Mouse (Mus musculus) limb, embryonic 10.5 days (tissue): Measurements from ENCODE around the gene Tmem132a. TPM values are rescaled to one million over a fixed set of nuclear protein-coding genes. Genes with fewer than 3 reads are reported as not detected.

Source experiments
- DNase-seq: peaks from one replicate; pipeline ENCODE4 v3.0.0-alpha.2; 2017; ENCODE audit warnings: low spot score
- H3K27ac ChIP-seq: fragments of 300-500 bp; sonication (generic); 2 replicates; pipeline ENCODE4 v1.5.1; 2016; ENCODE audit warnings: mild to moderate bottlenecking
- H3K27me3 ChIP-seq: fragments of 300-500 bp; sonication (generic); 2 replicates; pipeline ENCODE4 v1.6.1; 2016; ENCODE audit warnings: low read depth, mild to moderate bottlenecking; ENCODE audit not compliant: poor library complexity, severe bottlenecking
- H3K36me3 ChIP-seq: fragments of 300-500 bp; sonication (generic); 2 replicates; pipeline ENCODE4 v1.6.1; 2016; ENCODE audit warnings: mild to moderate bottlenecking, moderate library complexity
- H3K4me1 ChIP-seq: fragments of 300-500 bp; sonication (generic); 2 replicates; pipeline ENCODE4 v1.6.1; 2016
- H3K4me3 ChIP-seq: fragments of 300-500 bp; sonication (generic); 2 replicates; pipeline ENCODE4 v1.5.1; 2016; ENCODE audit warnings: mild to moderate bottlenecking, moderate library complexity
- H3K9me3 ChIP-seq: fragments of 300-500 bp; sonication (generic); replicated peaks from 2 replicates; pipeline ENCODE4 v1.6.1; 2016; ENCODE audit warnings: mild to moderate bottlenecking
- WGBS: fragments of 180-500 bp; shearing (Covaris S2); methylation state at CpG from one replicate; pipeline ENCODE4 v1.1.7; 2016; 5-methylcytosine and 5-hydroxymethylcytosine counted together
- polyA plus RNA-seq: library from polyadenylated mRNA; unstranded; fragments of >200 nt; fragmentation: Nextera tagmentation; extraction: Ambion mirVana; gene quantifications from 2 replicates; pipeline ENCODE4 v1.2.1, GENCODE M21; 2016

Tmem132a gene
- polyA plus RNA-seq, 1 experiment from 2014 or later = 160 TPM

GRCm38 (mm10) chr19:10841721-10842626 lies 27.8 kb downstream of the Tmem132a start:
- Histone ChIP-seq H3K27me3 (0 out of 2 replicates have a peak, but pooled peaks cover 9% of the 10 kb centered on the region), H3K36me3 (no peaks in the 10 kb centered on the region), H3K9me3 (no peaks in the 10 kb centered on the region), H3K27ac (no peak overlapping the region; the same call in 1 of the 2 replicates), H3K4me1 (peaks cover 6% of the 10 kb centered on the region), H3K4me3 (no peak overlapping the region; the same call in 1 of the 2 replicates)
- no peak for DNase-seq
- WGBS = 51% methylated on average over 16 of the region's 16 CpGs

DNA sequence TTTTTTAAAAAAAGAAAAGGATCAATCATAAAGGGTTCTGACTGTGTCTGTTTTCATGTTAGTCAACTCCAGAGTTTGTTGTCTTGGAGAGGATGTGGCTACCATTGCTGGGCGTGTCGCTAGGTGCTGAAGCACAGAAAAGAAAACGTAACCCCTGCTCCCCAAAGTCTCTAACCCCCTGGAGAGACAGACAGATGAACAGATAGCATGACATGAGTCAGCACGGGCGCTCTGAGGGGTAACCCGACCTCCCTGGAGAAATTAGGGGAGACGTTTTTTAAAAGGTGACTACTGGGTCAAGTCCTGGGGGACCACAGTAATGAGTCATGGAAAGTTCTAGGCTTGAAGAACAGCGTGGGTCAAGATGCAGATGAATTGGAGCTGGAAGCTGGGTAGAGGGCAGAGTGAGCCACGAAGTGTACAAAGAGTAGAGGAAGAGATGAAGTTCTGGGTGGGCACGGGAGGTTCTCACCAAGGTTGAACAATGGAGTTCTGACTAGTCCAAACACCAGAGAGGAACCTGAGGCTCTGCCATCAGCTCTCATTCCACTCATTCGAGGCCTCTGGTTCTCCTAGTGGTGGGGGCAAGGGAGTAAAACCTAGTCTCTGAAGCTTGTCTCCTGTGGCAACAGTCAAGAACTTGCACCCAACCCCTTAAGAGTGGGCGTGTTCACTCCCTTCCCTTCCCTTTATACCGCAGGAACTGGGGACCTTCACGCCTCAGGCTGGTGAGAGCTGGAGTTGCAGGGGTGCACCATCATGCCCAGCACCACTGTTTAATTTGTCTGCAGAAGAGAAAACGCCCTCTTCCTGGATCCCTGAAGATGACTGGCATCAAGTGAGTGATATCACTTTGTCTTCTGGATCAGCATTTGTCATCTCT lies 30.5 kb downstream of the Tmem132a start, which contains the start of gene Slc15a3:
TSS of gene Slc15a3 (plus strand) at position 718 of the 883 bp plus-strand sequence.
- Histone ChIP-seq H3K36me3 (no peaks in the 10 kb centered on the region), H3K27ac (no peak within 1 kb of the TSS), H3K9me3 (no peaks in the 10 kb centered on the region), H3K27me3 (0 out of 2 replicates have a peak, but pooled peaks cover 9% of the 10 kb centered on the region), H3K4me3 (no peak within 1 kb of the TSS), H3K4me1 (peaks cover 6% of the 10 kb centered on the region)
- DNase-seq = no peak
- WGBS = 80% methylated on average over 15 of the region's 15 CpGs

GRCm38 (mm10) chr19:10835671-10836070 lies 34.1 kb downstream of the Tmem132a start:
- H3K4me1 ChIP-seq = no peaks in the 10 kb centered on the region
- no peaks in the 10 kb centered on the region for H3K27me3 ChIP-seq
- no peak overlapping the region for H3K4me3 ChIP-seq
- no peaks in the 10 kb centered on the region for H3K36me3 ChIP-seq
- no peak for DNase-seq
- no peak overlapping the region for H3K27ac ChIP-seq
- 69% methylated on average over 3 of the region's 3 CpGs for WGBS
- no peaks in the 10 kb centered on the region for H3K9me3 ChIP-seq

- H3K4me1 ChIP-seq = no peaks in the 10 kb centered on the region
Observed at GRCm38 (mm10) chr19:10833611-10834010, 36.1 kb downstream of the Tmem132a start.

GRCm38 (mm10) chr19:10832030-10832429 lies 37.7 kb downstream of the Tmem132a start:
- 80% methylated on average over 3 of the region's 3 CpGs for WGBS
- Histone ChIP-seq H3K4me1 (no peaks in the 10 kb centered on the region), H3K9me3 (no peaks in the 10 kb centered on the region), H3K27ac (no peak overlapping the region), H3K27me3 (no peaks in the 10 kb centered on the region), H3K4me3 (no peak overlapping the region), H3K36me3 (no peaks in the 10 kb centered on the region)
- no peak for DNase-seq

More at GRCm38 (mm10) chr19:10833611-10834010, 36.1 kb downstream of the Tmem132a start:
- 79% methylated on average over 3 of the region's 3 CpGs for WGBS
- no peaks in the 10 kb centered on the region for H3K27me3 ChIP-seq
- no peaks in the 10 kb centered on the region for H3K9me3 ChIP-seq
- H3K36me3 ChIP-seq = no peaks in the 10 kb centered on the region
- no peak overlapping the region for H3K4me3 ChIP-seq
- no peak overlapping the region for H3K27ac ChIP-seq
- DNase-seq = no peak

DNA sequence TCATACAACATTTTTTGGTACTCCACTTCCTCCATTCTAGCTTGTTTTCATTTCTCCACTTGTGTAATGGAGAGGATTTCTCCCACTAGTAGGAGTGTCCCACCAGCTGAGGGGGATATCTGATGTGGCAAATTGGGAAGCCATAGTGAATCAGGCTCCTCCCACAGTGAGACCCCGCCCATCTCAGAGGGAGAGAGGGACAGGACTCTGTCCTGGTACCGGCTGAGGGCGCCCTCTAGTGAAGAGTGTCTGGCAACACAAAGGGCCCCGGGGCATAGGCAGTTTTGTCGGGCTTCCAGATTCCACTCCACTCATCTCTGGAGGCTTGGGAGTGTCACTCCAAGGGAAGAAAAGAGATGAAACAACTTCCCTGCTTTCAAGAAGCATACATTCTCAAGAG lies 38.3 kb downstream of the Tmem132a start:
- no peaks in the 10 kb centered on the region for H3K27me3 ChIP-seq
- no peaks in the 10 kb centered on the region for H3K9me3 ChIP-seq
- H3K4me1 ChIP-seq = no peaks in the 10 kb centered on the region
- H3K36me3 ChIP-seq = no peaks in the 10 kb centered on the region
- H3K27ac ChIP-seq = no peak overlapping the region
- H3K4me3 ChIP-seq = no peak overlapping the region
- DNase-seq = peak; percentile 68
- WGBS = 6% methylated on average over 5 of the region's 5 CpGs

DNA sequence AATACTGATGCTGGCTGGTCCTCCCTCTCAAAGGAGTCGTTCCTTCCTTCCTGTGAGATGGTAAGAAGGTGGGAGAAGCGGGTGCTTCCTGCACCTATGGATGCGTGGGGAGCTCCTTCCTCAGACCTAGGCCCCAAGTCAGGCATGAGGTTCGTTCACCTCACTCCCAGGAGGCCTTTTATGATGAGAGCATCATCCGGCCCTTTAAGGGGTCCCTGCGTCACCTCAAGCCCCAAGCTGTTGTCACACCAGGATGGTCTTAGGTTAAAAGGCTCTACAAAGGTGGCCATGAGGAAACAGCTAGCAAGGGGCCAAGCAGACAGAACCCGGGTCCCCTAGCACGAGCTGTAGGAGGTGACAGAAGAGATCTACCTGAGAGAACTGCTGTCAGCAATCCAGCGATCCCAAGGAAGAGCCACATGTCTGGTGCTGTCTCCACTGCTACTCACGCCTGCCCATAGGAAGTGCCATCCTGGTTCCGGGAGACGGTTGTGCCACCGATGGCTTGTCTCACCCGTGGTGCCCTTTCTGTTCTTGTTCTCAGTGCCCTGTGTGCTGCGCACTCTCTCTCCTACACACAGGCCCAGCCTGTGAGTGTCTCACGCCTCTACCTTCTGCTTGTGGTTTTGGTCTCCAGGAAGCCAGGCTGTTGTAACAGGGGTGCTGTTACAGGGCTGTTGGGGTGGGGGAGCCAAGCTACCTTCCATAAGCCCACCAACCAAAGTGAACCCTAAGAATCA lies 40.1 kb downstream of the Tmem132a start, which contains the start of gene Cd6:
TSS of gene Cd6 (minus strand) at position 623 of the 740 bp plus-strand sequence.
- H3K36me3 ChIP-seq = no peaks in the 10 kb centered on the region
- no peaks in the 10 kb centered on the region for H3K27me3 ChIP-seq
- no peak within 1 kb of the TSS for H3K27ac ChIP-seq
- H3K4me1 ChIP-seq = no peaks in the 10 kb centered on the region
- H3K4me3 ChIP-seq = no peak within 1 kb of the TSS
- no peak for DNase-seq
- no peaks in the 10 kb centered on the region for H3K9me3 ChIP-seq
- 87% methylated on average over 16 of the region's 16 CpGs for WGBS

GRCm38 (mm10) chr19:10828321-10828720 lies 41.4 kb downstream of the Tmem132a start:
- no peak overlapping the region for H3K4me3 ChIP-seq
- no peak for DNase-seq
- no peaks in the 10 kb centered on the region for H3K9me3 ChIP-seq
- no peak overlapping the region for H3K27ac ChIP-seq
- H3K4me1 ChIP-seq = no peaks in the 10 kb centered on the region
- no peaks in the 10 kb centered on the region for H3K27me3 ChIP-seq
- WGBS = 88% methylated on average over 5 of the region's 5 CpGs
- no peaks in the 10 kb centered on the region for H3K36me3 ChIP-seq

GRCm38 (mm10) chr19:10824061-10824460 lies 45.7 kb downstream of the Tmem132a start:
- WGBS = 90% methylated on average over 7 of the region's 7 CpGs
- H3K36me3 ChIP-seq = no peaks in the 10 kb centered on the region
- no peaks in the 10 kb centered on the region for H3K9me3 ChIP-seq
- H3K4me3 ChIP-seq = no peak overlapping the region
- no peak overlapping the region for H3K27ac ChIP-seq
- no peaks in the 10 kb centered on the region for H3K4me1 ChIP-seq
- no peak for DNase-seq
- H3K27me3 ChIP-seq = no peaks in the 10 kb centered on the region

DNA sequence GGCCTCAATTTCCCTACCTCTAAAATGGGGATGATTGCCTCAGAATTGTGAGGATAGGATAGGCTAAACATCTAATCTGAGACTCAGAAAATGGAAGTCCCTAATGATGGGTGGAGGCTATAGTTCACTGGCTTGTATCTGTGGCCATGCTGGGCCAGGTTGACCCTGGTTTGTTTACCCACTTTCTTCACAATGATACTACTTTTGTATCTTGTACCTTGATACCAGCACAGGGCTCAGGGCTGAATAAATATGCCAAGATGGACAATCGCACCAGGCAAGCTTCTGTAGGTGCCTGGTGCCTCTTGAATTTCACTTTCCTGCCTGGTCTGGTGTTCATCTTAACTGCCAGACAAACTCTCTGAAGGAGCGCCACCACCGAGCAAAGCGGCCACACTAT lies 47.2 kb downstream of the Tmem132a start:
- WGBS = 94% methylated on average over 4 of the region's 4 CpGs
- H3K27ac ChIP-seq = no peak overlapping the region

DNA sequence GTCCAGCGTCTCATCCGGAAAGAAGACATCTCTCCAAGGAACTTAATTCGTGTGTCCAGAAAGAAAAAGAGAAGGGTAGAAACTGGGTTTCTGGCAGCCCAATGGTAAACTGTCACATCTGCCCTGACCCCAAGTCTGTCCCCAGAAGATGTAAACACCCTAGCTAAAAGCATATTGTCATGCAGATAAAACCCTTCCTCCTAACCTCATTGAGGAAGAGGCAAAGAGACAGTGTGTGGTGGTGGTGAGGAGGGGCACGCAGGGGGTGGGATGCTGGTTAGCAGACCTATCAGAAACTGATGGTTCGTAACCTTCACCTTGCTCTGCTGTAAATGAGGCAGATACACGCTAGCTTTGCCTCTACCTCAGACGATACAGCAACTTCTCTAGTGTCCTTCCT lies 48.4 kb downstream of the Tmem132a start:
- Histone ChIP-seq H3K4me3 (no peak overlapping the region), H3K27ac (no peak overlapping the region), H3K9me3 (no peaks in the 10 kb centered on the region), H3K4me1 (peaks cover 14% of the 10 kb centered on the region), H3K27me3 (no peaks in the 10 kb centered on the region), H3K36me3 (no peaks in the 10 kb centered on the region)
- DNase-seq = no peak
- 66% methylated on average over 7 of the region's 7 CpGs for WGBS

More for the DNA sequence above, 47.2 kb downstream of the Tmem132a start:
- Histone ChIP-seq H3K4me3 (no peak overlapping the region), H3K36me3 (no peaks in the 10 kb centered on the region), H3K9me3 (no peaks in the 10 kb centered on the region), H3K4me1 (peaks cover 12% of the 10 kb centered on the region), H3K27me3 (no peaks in the 10 kb centered on the region)
- DNase-seq = no peak
